Mouse (Mus musculus): ENCODE results near the gene Tmem200b.

- TF ChIP-seq POLR2A (IDR thresholded peaks at IDR 0.05; ENCODE audit: extremely low read depth, insufficient read depth, low read length) (no peak), CTCF (IDR thresholded peaks at IDR 0.05; ENCODE audit: low read depth, low read length) (no peak)
These were observed 17.9 kb downstream of the Tmem200b start for GRCm38 (mm10) chr4:131939459-131939858.
